Mouse (Mus musculus) lung, postnatal 0 days (tissue): ENCODE results near the gene Trpv4.

Source experiments
- CTCF ChIP-seq: IDR thresholded peaks from 2 replicates; pipeline ENCODE4 v1.5.1; 2016; ENCODE audit warnings: antibody characterized with exemption, mild to moderate bottlenecking
- EP300 ChIP-seq: IDR thresholded peaks from 2 replicates; pipeline ENCODE4 v1.6.1; 2016; ENCODE audit warnings: antibody characterized with exemption, mild to moderate bottlenecking, control low read depth

GRCm38 (mm10) chr5:114681717-114682116 lies 23.5 kb upstream of the Trpv4 start:
- no peak for TF ChIP-seq CTCF
- peak; percentile 57 for TF ChIP-seq EP300
